Mouse (Mus musculus): ENCODE results near the gene Ankrd31. TPM values are rescaled to one million over a fixed set of nuclear protein-coding genes. Genes with fewer than 3 reads are reported as not detected.
"Not testable (repeated sequence)": the region's sequence is repeated elsewhere in the genome, so short reads cannot be mapped to it uniquely, and the experiment has no call there.

Gene Ankrd31
- under 1 TPM in 1 of 2 experiments, not detected in 1; 0.11 TPM for polyA plus RNA-seq (2017; shearing (Covaris generic))

- ATAC-seq: no peak
Observed at GRCm38 (mm10) chr13:96748109-96748845, at the start of gene Ankrd31. Gene Ankrd31 (plus strand): TSS chr13:96748272.

GRCm38 (mm10) chr13:96702567-96703278 lies 45.3 kb upstream of the Ankrd31 start:
- no peak for ATAC-seq

- no peak for ATAC-seq
Observed at GRCm38 (mm10) chr13:96709269-96710233, 38.5 kb upstream of the Ankrd31 start.

- ATAC-seq: no peak
Observed at GRCm38 (mm10) chr13:96716311-96716710, 31.8 kb upstream of the Ankrd31 start.

- ATAC-seq: no peak
Observed at GRCm38 (mm10) chr13:96717821-96718220, 30.3 kb upstream of the Ankrd31 start.

- no peak for ATAC-seq
Observed at GRCm38 (mm10) chr13:96720003-96720402, 28.1 kb upstream of the Ankrd31 start.

- ATAC-seq: no peak
Observed at GRCm38 (mm10) chr13:96728289-96728688, 19.8 kb upstream of the Ankrd31 start.

GRCm38 (mm10) chr13:96729146-96729545 lies 18.9 kb upstream of the Ankrd31 start:
- ATAC-seq: no peak

- ATAC-seq: no peak
Observed at GRCm38 (mm10) chr13:96730116-96730515, 18.0 kb upstream of the Ankrd31 start.

GRCm38 (mm10) chr13:96735175-96735574 lies 12.9 kb upstream of the Ankrd31 start:
- ATAC-seq: no peak

- ATAC-seq: no peak
Observed at GRCm38 (mm10) chr13:96740159-96740558, 7.9 kb upstream of the Ankrd31 start.

- no peak for ATAC-seq
Observed at GRCm38 (mm10) chr13:96742871-96743270, 5.2 kb upstream of the Ankrd31 start.

GRCm38 (mm10) chr13:96746055-96746454 lies 2.0 kb upstream of the Ankrd31 start:
- ATAC-seq: no peak

- ATAC-seq: no peak
Observed at GRCm38 (mm10) chr13:96749859-96750258, 1.8 kb downstream of the Ankrd31 start.

- ATAC-seq: no peak
Observed at GRCm38 (mm10) chr13:96760848-96761247, 12.8 kb downstream of the Ankrd31 start.

GRCm38 (mm10) chr13:96786071-96786470 lies 38.0 kb downstream of the Ankrd31 start:
- ATAC-seq: not testable (repeated sequence)

GRCm38 (mm10) chr13:96793451-96793850 lies 45.4 kb downstream of the Ankrd31 start:
- ATAC-seq: no peak

GRCm38 (mm10) chr13:96795301-96795700 lies 47.2 kb downstream of the Ankrd31 start:
- ATAC-seq: no peak

GRCm38 (mm10) chr13:96797500-96797899 lies 49.4 kb downstream of the Ankrd31 start:
- no peak for ATAC-seq

GRCm38 (mm10) chr13:96849752-96850151 lies 101.7 kb downstream of the Ankrd31 start:
- peak; percentile 71 for ATAC-seq

- no peak for ATAC-seq
Observed at GRCm38 (mm10) chr13:96852133-96852532, 104.1 kb downstream of the Ankrd31 start.

- ATAC-seq: no peak
Observed at GRCm38 (mm10) chr13:96853256-96853655, 105.2 kb downstream of the Ankrd31 start.

GRCm38 (mm10) chr13:96855191-96855590 lies 107.1 kb downstream of the Ankrd31 start:
- peak; percentile 52 for ATAC-seq
